Comparison of ENCODE assay signal across 14 mouse cellular contexts in genomic region chr11:82619418-82619817, GRCm38 (mm10).
DNase-seq lines count a peak whose midpoint lies in the region; ATAC-seq and TF ChIP-seq lines count a peak whose summit lies in the region.
"Had no signal": no experiment of that assay in that cellular context is flagged by ENCODE, and none has a peak within 500 bp of the region (broad histone marks: within the 10 kb centered on the region; RNA-seq: fewer than 3 reads in every experiment).

No protein-coding gene starts in this region.

- no peak for DNase-seq in lung, postnatal 0 days (ENCODE audit: low spot score)
- no peak for DNase-seq in lung, postnatal 10 days
- DNase-seq in left cerebral cortex, adult 9 months (ENCODE audit: low spot score in 2 of 2) = no peak
- no peak for DNase-seq in urinary bladder, postnatal 4 days (ENCODE audit: low spot score in 2 of 2)
- DNase-seq: cerebellum, adult 9-10 months; kidney, adult 18-20 months had no signal

- H3K4me2 ChIP-seq in intestine, postnatal 0 days (replicated peaks; ENCODE audit: low read depth) = no peak overlapping the region
- no peak overlapping the region for H3K4me2 ChIP-seq in intestine, embryonic 15.5 days (replicated peaks)
- no peak overlapping the region for H3K4me2 ChIP-seq in lung, postnatal 0 days (replicated peaks; ENCODE audit: low read depth, low read length)
- H3K4me2 ChIP-seq: limb, embryonic 15.5 days; neural tube, embryonic 15.5 days had no signal

- TF ChIP-seq CTCF in intestine, postnatal 0 days (IDR thresholded peaks at IDR 0.05; ENCODE audit: low read depth) = peak; percentile 46
- peak; percentile 34 for TF ChIP-seq CTCF in lung, postnatal 0 days (IDR thresholded peaks at IDR 0.05)
- TF ChIP-seq CTCF in ES-Bruce4 (IDR thresholded peaks at IDR 0.05; ENCODE audit: low read depth, low read length) = peak; percentile 76
- TF ChIP-seq CTCF in cortical plate, adult 2 months (IDR thresholded peaks at IDR 0.05; ENCODE audit: extremely low read depth, insufficient read depth, low read length) = 0 out of 2 replicates have a peak, but pooled peaks have one; percentile 3

- no peaks in the 10 kb centered on the region for H3K36me3 ChIP-seq in intestine, postnatal 0 days (ENCODE audit: control insufficient read depth, insufficient read depth)
- H3K36me3 ChIP-seq in intestine, embryonic 15.5 days = no peaks in the 10 kb centered on the region
- no peaks in the 10 kb centered on the region for H3K36me3 ChIP-seq in lung, postnatal 0 days (ENCODE audit: insufficient read depth, low read length)
- no peaks in the 10 kb centered on the region for H3K36me3 ChIP-seq in ES-Bruce4 (ENCODE audit: control insufficient read depth, insufficient read depth, low read length, poor library complexity, severe bottlenecking)
- H3K36me3 ChIP-seq: forebrain, embryonic 10.5 days; limb, embryonic 15.5 days; neural tube, embryonic 15.5 days had no signal

- no peak overlapping the region for H3K4me3 ChIP-seq in intestine, postnatal 0 days (ENCODE audit: low read depth, low read length)
- no peak overlapping the region for H3K4me3 ChIP-seq in intestine, embryonic 15.5 days (replicated peaks)
- no peak overlapping the region for H3K4me3 ChIP-seq in lung, postnatal 0 days (ENCODE audit: low read depth, low read length)
- no peak overlapping the region for H3K4me3 ChIP-seq in ES-Bruce4 (ENCODE audit: low read depth, low read length)
- no peak overlapping the region for H3K4me3 ChIP-seq in cortical plate, adult 2 months (ENCODE audit: insufficient read depth, low read length)
- H3K4me3 ChIP-seq: forebrain, embryonic 10.5 days; limb, embryonic 15.5 days; neural tube, embryonic 15.5 days had no signal

- H3K9ac ChIP-seq in intestine, postnatal 0 days (ENCODE audit: low read depth, low read length) = no peak overlapping the region
- H3K9ac ChIP-seq in intestine, embryonic 15.5 days = no peak overlapping the region
- H3K9ac ChIP-seq in lung, postnatal 0 days (replicated peaks; ENCODE audit: low read depth) = no peak overlapping the region
- no peak overlapping the region for H3K9ac ChIP-seq in ES-Bruce4 (ENCODE audit: low read depth, poor library complexity, severe bottlenecking)
- H3K9ac ChIP-seq: limb, embryonic 15.5 days; neural tube, embryonic 15.5 days had no signal

- TF ChIP-seq POLR2A in ES-Bruce4 (IDR thresholded peaks at IDR 0.05; ENCODE audit: insufficient read depth, low read length) = no peak
- TF ChIP-seq POLR2A in cortical plate, adult 2 months (IDR thresholded peaks at IDR 0.05; ENCODE audit: extremely low read depth, insufficient read depth, low read length) = no peak

- H3K27me3 ChIP-seq in intestine, postnatal 0 days (replicated peaks; ENCODE audit: control insufficient read depth, insufficient read depth, low read length) = no peaks in the 10 kb centered on the region
- H3K27me3 ChIP-seq in intestine, embryonic 15.5 days (replicated peaks) = peaks cover 6% of the 10 kb centered on the region; the same call in 1 of the 2 replicates
- H3K27me3 ChIP-seq in lung, postnatal 0 days (replicated peaks; ENCODE audit: insufficient read depth, low read length) = no peaks in the 10 kb centered on the region
- no peaks in the 10 kb centered on the region for H3K27me3 ChIP-seq in ES-Bruce4 (ENCODE audit: control insufficient read depth, insufficient read depth, low read length, poor library complexity, severe bottlenecking)

- H3K9me3 ChIP-seq in intestine, postnatal 0 days (ENCODE audit: control insufficient read depth) = no peaks in the 10 kb centered on the region
- H3K9me3 ChIP-seq in intestine, embryonic 15.5 days = no peaks in the 10 kb centered on the region
- H3K9me3 ChIP-seq in lung, postnatal 0 days (ENCODE audit: low read length) = no peaks in the 10 kb centered on the region
- no peaks in the 10 kb centered on the region for H3K9me3 ChIP-seq in ES-Bruce4 (replicated peaks; ENCODE audit: control insufficient read depth, insufficient read depth, low read length, poor library complexity, severe bottlenecking)
- H3K9me3 ChIP-seq: limb, embryonic 15.5 days; neural tube, embryonic 15.5 days had no signal

- no peak for ATAC-seq in intestine, postnatal 0 days
- ATAC-seq in intestine, embryonic 15.5 days = no peak
- no peak for ATAC-seq in lung, postnatal 0 days
- ATAC-seq: activated CD4-positive, CD25-positive, alpha-beta regulatory T cell, adult 4 months had no signal

- no peak overlapping the region for H3K27ac ChIP-seq in intestine, postnatal 0 days (ENCODE audit: low read depth, low read length)
- no peak overlapping the region for H3K27ac ChIP-seq in intestine, embryonic 15.5 days
- no peak overlapping the region for H3K27ac ChIP-seq in lung, postnatal 0 days (ENCODE audit: low read length)
- no peak overlapping the region for H3K27ac ChIP-seq in ES-Bruce4 (ENCODE audit: insufficient read depth, low read length)
- no peak overlapping the region for H3K27ac ChIP-seq in cortical plate, adult 2 months (ENCODE audit: insufficient read depth, low read length)
- H3K27ac ChIP-seq: forebrain, embryonic 10.5 days; limb, embryonic 15.5 days; neural tube, embryonic 15.5 days had no signal

- no peaks in the 10 kb centered on the region for H3K4me1 ChIP-seq in intestine, postnatal 0 days (replicated peaks; ENCODE audit: control insufficient read depth, insufficient read depth, low read length)
- H3K4me1 ChIP-seq in intestine, embryonic 15.5 days (replicated peaks) = no peaks in the 10 kb centered on the region
- H3K4me1 ChIP-seq in lung, postnatal 0 days (ENCODE audit: insufficient read depth, low read depth, low read length) = no peaks in the 10 kb centered on the region
- no peaks in the 10 kb centered on the region for H3K4me1 ChIP-seq in ES-Bruce4 (ENCODE audit: control insufficient read depth, insufficient read depth, low read length)
- H3K4me1 ChIP-seq in cortical plate, adult 2 months (ENCODE audit: control insufficient read depth, insufficient read depth, low read length) = no peaks in the 10 kb centered on the region

- no peak for TF ChIP-seq EP300 in lung, postnatal 0 days (IDR thresholded peaks at IDR 0.05)
- no peak for TF ChIP-seq EP300 in ES-Bruce4 (IDR thresholded peaks at IDR 0.05; ENCODE audit: insufficient read depth, low read depth, low read length)

- WGBS in intestine, postnatal 0 days = 56% methylated on average over 2 of the region's 2 CpGs
- WGBS in intestine, embryonic 15.5 days = 66% methylated on average over 2 of the region's 2 CpGs
- 59% methylated on average over 2 of the region's 2 CpGs for WGBS in lung, postnatal 0 days

Comparison
In these comparisons a context has a peak if more than half of its experiments do, and no peak if none do; other contexts are left out.
1. CTCF ChIP-seq: peak in every context shown above with its lines; median percentile 76 in ES-Bruce4; 46 in intestine, postnatal 0 days; 34 in lung, postnatal 0 days; 3 in cortical plate, adult 2 months.